Mouse (Mus musculus) ES-Bruce4 (cell line): Measurements from ENCODE around the gene Snx30. TPM values are rescaled to one million over a fixed set of nuclear protein-coding genes. Genes with fewer than 3 reads are reported as not detected.

Source experiments
- H3K27ac ChIP-seq: 2 replicates; pipeline ENCODE4 v1.5.1; 2012; ENCODE audit warnings: low read length, inconsistent platforms; ENCODE audit not compliant: insufficient read depth
- H3K27me3 ChIP-seq: 2 replicates; pipeline ENCODE4 v1.6.1; 2012; ENCODE audit warnings: mild to moderate bottlenecking, low read length, inconsistent platforms; ENCODE audit not compliant: control insufficient read depth, poor library complexity, insufficient read depth, severe bottlenecking
- H3K36me3 ChIP-seq: 2 replicates; pipeline ENCODE4 v1.6.1; 2012; ENCODE audit warnings: inconsistent platforms, mild to moderate bottlenecking, low read length, moderate library complexity; ENCODE audit not compliant: control insufficient read depth, poor library complexity, insufficient read depth, severe bottlenecking
- H3K4me1 ChIP-seq: one replicate; pipeline ENCODE4 v1.8.1; 2011; ENCODE audit warnings: low read length; ENCODE audit not compliant: control insufficient read depth, insufficient read depth
- H3K4me3 ChIP-seq: 2 replicates; pipeline ENCODE4 v1.5.1; 2011; ENCODE audit warnings: low read depth, mild to moderate bottlenecking, low read length
- H3K9ac ChIP-seq: 2 replicates; pipeline ENCODE4 v1.6.1; 2012; ENCODE audit warnings: low read depth, mild to moderate bottlenecking, inconsistent platforms; ENCODE audit not compliant: poor library complexity, severe bottlenecking
- H3K9me3 ChIP-seq: replicated peaks from 2 replicates; pipeline ENCODE4 v1.6.1; 2012; ENCODE audit warnings: mild to moderate bottlenecking, low read length, inconsistent platforms; ENCODE audit not compliant: control insufficient read depth, poor library complexity, insufficient read depth, severe bottlenecking
- CTCF ChIP-seq: IDR thresholded peaks from one replicate; pipeline ENCODE4 v1.8.1; 2011; ENCODE audit warnings: low read depth, low read length
- EP300 ChIP-seq: IDR thresholded peaks from 2 replicates; pipeline ENCODE4 v1.6.1; 2011; ENCODE audit warnings: low read depth, low read length; ENCODE audit not compliant: insufficient read depth
- POLR2A ChIP-seq: IDR thresholded peaks from one replicate; pipeline ENCODE4 v1.8.1; 2011; ENCODE audit warnings: low read length; ENCODE audit not compliant: insufficient read depth
- polyA plus RNA-seq: library from polyadenylated mRNA; stranded (reverse); fragments of >200 nt; gene quantifications from 2 replicates; pipeline ENCODE4 v1.2.4, GENCODE M21; 2011; ENCODE audit warnings: low read depth; ENCODE audit not compliant: missing spikeins, insufficient read depth, insufficient read length

Gene Snx30
- polyA plus RNA-seq, 1 experiment: 23.1 TPM

DNA sequence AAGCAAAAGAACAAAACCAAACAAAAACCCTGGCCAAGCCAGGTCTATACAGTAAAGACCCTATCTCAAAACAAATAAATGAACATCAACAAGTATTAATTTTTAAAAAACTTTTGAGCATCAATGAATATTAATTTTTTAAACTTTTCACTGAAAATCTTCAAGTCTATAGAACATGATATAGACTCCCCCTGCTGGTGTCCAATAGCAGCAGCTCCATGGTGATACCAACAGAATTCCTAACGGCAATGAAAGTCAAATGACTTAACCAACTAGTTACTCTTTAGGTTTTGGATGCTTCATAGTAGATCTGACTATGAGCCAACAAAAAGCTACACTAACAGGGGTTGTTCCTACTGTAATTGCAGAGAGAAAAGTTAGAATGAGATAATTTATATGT is 25.1 kb upstream of the Snx30 start:
- H3K4me1 ChIP-seq: no peaks in the 10 kb centered on the region
- peaks cover 30% of the 10 kb centered on the region for H3K36me3 ChIP-seq
- H3K9ac ChIP-seq: no peak overlapping the region
- H3K27me3 ChIP-seq: no peaks in the 10 kb centered on the region
- no peaks in the 10 kb centered on the region for H3K9me3 ChIP-seq
- no peak overlapping the region for H3K4me3 ChIP-seq
- TF ChIP-seq CTCF: no peak
- no peak for TF ChIP-seq POLR2A
- TF ChIP-seq EP300: no peak
- no peak overlapping the region for H3K27ac ChIP-seq

DNA sequence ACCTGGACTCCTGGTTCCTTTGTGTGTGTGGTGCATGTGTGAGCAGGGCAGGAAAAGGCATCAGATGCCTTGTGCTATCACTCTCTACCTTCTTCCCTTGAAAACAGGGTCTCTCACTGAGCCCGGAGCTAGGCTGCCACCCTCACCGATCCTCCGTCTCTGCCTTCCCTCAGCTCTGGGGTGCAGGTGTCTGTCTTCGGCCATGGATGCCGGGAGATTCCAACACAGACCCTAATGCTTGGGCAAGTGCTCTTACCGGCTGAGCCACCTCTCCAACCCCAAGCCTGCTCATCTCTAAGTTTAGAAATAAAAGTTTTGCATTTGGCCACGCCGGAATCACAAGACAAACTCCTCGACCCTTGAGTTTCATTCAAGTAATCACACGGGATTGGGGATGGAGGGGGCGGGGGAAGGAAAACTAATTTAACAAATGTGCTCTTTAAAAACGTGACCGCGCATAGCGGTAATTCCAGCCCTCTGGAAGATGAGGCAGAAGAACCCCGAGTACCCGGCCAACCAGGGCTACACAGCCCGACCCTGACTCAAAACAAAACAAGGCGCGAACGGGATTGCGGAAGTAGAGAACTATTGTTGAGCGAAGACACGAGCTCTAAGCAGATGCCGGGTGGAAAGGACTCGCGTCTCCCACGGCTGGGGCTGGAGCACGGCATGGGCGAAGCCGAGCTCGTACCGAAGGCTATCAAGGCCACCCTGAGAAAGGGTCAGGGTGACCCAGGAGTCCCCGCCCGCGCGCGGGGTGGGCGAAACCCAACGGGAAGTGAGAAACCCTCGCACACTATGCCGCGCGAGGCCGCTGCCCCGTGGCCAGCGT is 22.6 kb upstream of the Snx30 start:
- H3K27ac ChIP-seq: peak overlapping the region; percentile 34
- H3K9ac ChIP-seq: peak overlapping the region; percentile 71
- H3K9me3 ChIP-seq: no peaks in the 10 kb centered on the region
- peak overlapping the region; percentile 91 for H3K4me3 ChIP-seq
- peaks cover 12% of the 10 kb centered on the region for H3K36me3 ChIP-seq
- H3K4me1 ChIP-seq: no peaks in the 10 kb centered on the region
- H3K27me3 ChIP-seq: no peaks in the 10 kb centered on the region
- TF ChIP-seq CTCF (no peak), EP300 (no peak), POLR2A (no peak)

DNA sequence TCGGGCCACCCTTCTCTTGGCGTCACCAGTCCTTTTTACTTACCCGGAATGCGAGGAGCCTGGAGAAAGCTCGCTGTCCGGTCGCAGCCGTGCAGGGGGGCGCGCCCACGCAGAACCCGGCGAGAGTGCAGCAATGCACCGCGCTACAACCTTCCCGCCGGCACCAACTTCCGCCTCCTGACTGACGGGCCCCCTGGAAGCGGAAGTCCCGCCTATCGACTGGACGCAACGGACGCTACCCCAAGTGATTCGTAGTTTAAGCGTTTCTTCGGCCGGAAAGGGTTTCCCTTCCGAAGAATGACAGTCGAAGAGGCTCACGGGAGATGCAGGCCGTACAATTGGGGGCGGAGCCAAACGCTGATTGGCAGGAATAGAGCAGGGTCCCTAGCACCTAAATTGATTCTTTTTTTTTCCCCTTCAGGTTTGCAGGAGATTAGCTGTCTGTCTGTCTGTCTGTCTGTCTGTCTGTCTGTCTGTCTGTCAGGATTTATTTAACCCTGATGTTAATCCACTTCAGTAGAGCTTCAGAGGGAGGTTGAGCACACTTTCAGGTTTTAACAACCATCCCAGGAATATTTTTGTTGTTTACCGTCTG is 21.9 kb upstream of the Snx30 start:
- Histone ChIP-seq H3K4me3 (peak overlapping the region; percentile 91), H3K27me3 (no peaks in the 10 kb centered on the region), H3K36me3 (peaks cover 10% of the 10 kb centered on the region), H3K27ac (peak overlapping the region; percentile 66; the same call in 1 of the 2 replicates), H3K9ac (peak overlapping the region; percentile 72), H3K9me3 (no peaks in the 10 kb centered on the region), H3K4me1 (no peaks in the 10 kb centered on the region)
- TF ChIP-seq CTCF (no peak), EP300 (no peak), POLR2A (no peak)

DNA sequence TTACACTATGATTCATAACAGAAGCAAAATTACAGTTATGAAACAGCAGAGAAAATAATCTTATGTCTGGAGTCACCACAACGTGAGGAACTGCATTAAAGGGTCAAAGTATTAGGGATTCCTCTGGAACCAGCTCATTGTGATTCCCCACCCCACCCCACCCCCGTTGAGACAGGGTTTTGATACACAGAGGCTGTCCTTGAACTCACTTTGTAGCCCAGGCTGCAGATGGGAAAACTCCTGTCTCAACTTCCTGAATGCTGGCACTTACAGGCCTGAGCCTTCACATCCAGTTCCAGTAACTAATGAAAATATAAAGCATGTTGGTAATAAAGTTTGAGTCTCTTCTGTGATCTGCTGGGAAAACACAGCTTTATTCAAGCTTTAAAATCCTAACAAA is 20.2 kb upstream of the Snx30 start:
- H3K4me3 ChIP-seq: no peak overlapping the region
- no peak overlapping the region for H3K9ac ChIP-seq
- TF ChIP-seq POLR2A: no peak
- no peak for TF ChIP-seq CTCF
- TF ChIP-seq EP300: peak; percentile 60
- no peaks in the 10 kb centered on the region for H3K9me3 ChIP-seq
- H3K36me3 ChIP-seq: peaks cover 7% of the 10 kb centered on the region
- H3K4me1 ChIP-seq: no peaks in the 10 kb centered on the region
- H3K27me3 ChIP-seq: 0 out of 2 replicates have a peak, but pooled peaks cover 1% of the 10 kb centered on the region
- peak overlapping the region; percentile 40; the same call in 1 of the 2 replicates for H3K27ac ChIP-seq

DNA sequence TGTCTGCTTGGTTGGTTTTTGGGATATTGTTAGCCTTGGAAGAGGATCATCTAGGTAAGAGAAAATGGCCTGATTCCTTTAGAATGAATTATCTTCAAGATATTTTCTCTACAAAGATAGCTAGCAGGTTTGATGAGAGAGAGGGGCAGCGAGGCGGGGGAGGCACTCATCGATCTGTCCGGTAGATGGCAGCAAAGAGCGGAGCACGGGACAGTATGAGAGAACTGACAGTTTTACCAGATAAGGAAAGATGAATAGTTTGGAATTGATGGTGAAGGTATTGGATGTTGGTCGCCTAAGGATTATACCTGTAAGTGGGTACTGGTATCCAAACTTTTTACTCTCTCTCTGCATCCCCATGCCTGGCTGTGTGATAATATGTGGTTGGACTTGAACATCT is 19.0 kb upstream of the Snx30 start:
- H3K9me3 ChIP-seq: no peaks in the 10 kb centered on the region
- H3K9ac ChIP-seq: no peak overlapping the region
- H3K27ac ChIP-seq: no peak overlapping the region
- H3K27me3 ChIP-seq: 0 out of 2 replicates have a peak, but pooled peaks cover 1% of the 10 kb centered on the region
- no peak overlapping the region for H3K4me3 ChIP-seq
- no peaks in the 10 kb centered on the region for H3K4me1 ChIP-seq
- peak; percentile 90 for TF ChIP-seq CTCF
- TF ChIP-seq EP300: no peak
- no peak for TF ChIP-seq POLR2A
- no peaks in the 10 kb centered on the region for H3K36me3 ChIP-seq

DNA sequence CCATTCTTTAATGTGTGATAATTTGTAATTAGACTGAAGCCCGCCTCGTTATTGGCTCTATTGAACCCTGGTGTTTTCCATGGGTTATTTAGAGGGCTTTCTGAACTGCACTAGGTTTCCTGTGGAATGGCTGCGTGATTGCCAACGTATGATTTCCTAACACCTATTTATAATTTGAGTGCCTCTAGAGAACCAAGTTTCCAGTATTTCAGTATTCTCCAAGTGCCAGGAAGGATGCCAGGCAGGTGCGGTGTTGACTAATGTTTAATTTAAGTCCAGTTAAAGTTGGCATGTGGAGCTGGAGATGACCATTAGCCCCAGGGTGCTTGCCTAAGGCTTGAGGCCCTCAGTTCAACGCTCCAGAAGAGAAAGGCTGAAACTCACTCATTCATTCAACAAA is 18.5 kb upstream of the Snx30 start:
- H3K27ac ChIP-seq: no peak overlapping the region
- TF ChIP-seq EP300 (no peak), POLR2A (no peak), CTCF (no peak)
- H3K27me3 ChIP-seq: 0 out of 2 replicates have a peak, but pooled peaks cover 1% of the 10 kb centered on the region
- no peaks in the 10 kb centered on the region for H3K4me1 ChIP-seq
- no peak overlapping the region for H3K4me3 ChIP-seq
- no peaks in the 10 kb centered on the region for H3K9me3 ChIP-seq
- no peak overlapping the region for H3K9ac ChIP-seq
- no peaks in the 10 kb centered on the region for H3K36me3 ChIP-seq
